Mouse (Mus musculus) thymus, postnatal 25 days (tissue): ENCODE results near the gene Tmem135.
A peak's percentile ranks its signal among the peaks of the same experiment; 100 is the strongest.

Experiments used
- DNase-seq: peaks from one replicate; pipeline ENCODE4 v3.0.0; 2022

Gene Tmem135

DNA sequence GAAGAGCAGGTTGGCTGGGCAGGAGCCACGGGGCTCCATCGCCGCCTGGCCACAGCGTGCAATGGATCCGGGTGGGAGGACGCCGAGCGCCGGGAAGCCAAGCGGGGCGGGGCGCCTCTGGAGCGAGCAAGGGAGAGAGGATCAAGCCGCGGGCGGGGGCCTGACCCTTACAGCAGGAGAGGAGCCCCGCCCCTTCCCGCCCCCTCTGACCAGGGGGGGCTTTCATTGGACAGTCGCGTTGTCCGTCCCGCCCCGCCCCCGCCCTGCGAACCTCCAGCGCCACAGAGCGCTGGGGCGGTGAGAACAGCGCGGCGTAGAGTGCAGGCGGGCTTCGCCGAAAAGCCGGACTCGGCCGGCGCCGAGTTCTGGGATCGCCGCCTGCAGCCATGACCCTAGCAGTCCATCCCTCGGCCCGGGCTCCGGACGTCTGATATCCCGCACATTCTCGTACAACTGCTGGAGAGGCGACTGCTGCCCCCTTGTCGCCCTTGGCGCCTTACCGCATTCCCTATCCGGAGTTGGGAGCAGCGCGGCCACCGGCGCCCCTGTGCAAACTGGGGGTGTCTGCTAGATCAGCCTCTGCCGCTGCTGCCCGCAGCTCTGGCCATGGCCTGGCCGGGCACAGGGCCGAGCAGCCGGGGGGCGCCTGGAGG is at the start of gene Tmem135, which contains the start of gene Fzd4:
TSS of gene Tmem135 (minus strand) at position 142 of the 653 bp plus-strand sequence.
TSS of gene Fzd4 (plus strand) at position 275 of the 653 bp plus-strand sequence.
- peak; percentile 73 for DNase-seq

- DNase-seq = no peak
Observed at GRCm38 (mm10) chr7:89450312-89450711, 46.3 kb upstream of the Tmem135 start.

GRCm38 (mm10) chr7:89445137-89445536 is 41.1 kb upstream of the Tmem135 start:
- DNase-seq = no peak

- no peak for DNase-seq
Observed at GRCm38 (mm10) chr7:89442242-89442641, 38.2 kb upstream of the Tmem135 start.

GRCm38 (mm10) chr7:89441291-89441690 is 37.3 kb upstream of the Tmem135 start:
- DNase-seq = no peak

DNA sequence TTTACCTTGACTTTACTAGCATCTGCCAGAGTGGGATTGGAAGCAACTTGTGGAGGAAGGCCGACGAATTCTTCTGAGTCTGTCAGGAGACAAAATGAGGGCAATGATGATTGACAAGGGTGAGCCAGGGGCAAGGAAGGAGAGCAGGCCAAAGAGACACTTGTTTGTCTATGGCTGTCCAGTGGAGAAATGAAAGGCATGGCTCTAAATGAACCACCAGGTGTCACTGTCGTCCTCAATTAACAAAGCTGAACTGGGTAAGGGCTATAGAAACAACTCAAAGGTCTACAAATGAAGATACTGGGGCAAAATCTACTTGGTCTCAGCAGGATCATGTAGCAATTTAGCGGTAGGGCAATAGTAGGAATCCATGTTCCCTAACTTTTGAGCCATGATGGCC is 33.6 kb upstream of the Tmem135 start:
- no peak for DNase-seq

GRCm38 (mm10) chr7:89436404-89436803 is 32.4 kb upstream of the Tmem135 start:
- DNase-seq = no peak

DNA sequence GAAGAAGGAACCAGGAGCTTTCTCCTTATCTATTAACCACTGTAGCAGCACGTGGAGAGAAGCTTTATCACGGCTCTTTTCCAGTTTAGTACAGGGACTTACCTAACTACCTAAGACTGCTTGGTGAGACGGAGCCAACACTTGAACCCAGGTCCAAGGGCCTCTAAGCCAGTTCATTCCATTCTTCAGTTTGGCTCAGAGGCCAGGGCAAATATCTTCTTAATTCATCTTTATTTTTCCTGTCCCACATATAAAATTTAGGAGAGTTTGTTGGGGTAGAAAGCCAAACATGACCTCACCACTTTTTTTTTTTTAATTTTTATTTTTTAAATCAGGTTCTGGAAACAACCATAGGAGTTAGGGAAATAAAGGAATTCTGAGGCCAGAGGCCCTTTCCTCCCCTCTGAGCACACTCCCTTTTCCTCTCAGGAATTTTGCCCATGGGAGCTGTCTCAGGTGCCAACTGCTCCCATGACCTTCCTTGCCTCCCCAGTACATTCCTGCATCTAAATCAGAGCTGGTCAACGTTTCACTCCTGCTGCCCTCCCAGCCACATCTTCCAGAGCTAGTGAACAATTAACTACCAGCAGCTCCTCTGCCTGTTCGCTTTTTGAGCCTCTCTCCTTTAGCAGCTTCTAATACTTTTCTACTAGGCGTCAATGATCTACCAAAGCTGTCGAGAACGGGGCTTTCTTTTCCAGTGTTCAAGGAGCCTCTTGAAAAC is 30.0 kb upstream of the Tmem135 start:
- DNase-seq = no peak

- DNase-seq = no peak
Observed at GRCm38 (mm10) chr7:89433193-89433892, 29.3 kb upstream of the Tmem135 start.

GRCm38 (mm10) chr7:89431185-89431584 is 27.2 kb upstream of the Tmem135 start:
- no peak for DNase-seq

- no peak for DNase-seq
Observed at GRCm38 (mm10) chr7:89429326-89429725, 25.3 kb upstream of the Tmem135 start.

GRCm38 (mm10) chr7:89428804-89429203 is 24.8 kb upstream of the Tmem135 start:
- DNase-seq = no peak

GRCm38 (mm10) chr7:89427101-89427500 is 23.1 kb upstream of the Tmem135 start:
- DNase-seq = no peak

DNA sequence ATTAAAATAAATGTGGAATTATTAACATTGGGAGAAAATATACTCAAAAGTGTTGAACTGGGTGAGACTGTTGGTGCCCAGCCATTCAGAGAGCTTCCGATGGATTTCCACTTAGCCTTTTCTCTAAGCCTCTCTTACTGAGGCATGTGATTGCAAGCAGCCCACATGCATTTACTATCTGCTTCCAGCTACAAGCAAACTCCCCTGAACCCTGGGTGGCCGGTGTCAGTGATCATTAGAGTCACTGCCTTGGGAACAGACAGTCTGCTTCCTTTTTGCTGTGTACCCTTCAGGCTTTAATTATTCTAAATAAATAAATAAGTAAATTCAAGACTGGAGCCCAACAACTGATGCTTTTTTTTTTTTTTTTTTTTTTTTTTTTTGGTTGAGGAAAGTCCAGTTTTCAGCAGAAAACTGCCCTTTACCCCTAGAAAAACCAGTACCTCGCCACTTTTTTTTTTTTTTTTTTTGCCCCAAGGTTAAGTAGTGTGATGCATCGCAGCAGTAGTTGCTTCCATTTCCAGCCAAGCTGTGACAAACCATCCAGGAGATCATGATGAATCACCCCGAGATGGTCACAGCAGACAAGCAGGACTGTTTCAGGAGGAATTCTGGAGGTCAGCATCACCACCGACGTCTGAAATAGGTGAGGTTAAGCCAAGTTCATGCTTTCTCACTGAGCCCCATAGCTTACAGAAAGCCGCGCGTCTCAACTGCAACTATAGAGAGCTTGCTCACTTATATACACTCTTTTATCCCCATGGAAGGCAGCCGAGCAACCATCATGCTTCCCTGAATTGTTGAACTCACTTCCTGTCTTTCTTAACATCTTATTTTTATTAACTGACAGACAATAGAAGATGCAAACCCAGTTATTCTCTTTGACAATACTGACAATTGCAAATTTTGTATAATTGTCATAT is 22.0 kb upstream of the Tmem135 start:
- no peak for DNase-seq

DNA sequence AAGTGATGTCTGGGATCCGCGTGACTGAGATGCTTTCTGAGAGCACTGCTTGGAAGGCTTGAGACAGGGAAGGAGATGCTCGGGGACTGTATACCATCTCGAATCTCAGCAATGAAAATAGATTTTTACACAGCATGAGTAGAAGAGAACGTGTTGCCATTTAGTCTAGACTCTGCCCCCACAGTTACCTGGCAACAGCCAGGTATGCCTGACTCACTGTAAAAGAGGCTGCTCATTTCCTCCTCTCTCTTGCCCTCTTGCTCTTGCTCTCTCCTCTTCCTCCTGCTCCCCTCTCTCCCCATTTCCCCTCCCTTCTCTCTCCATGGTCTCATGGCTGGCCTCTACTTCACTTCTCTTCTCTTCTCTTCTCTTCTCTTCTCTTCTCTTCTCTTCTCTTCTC is 20.6 kb upstream of the Tmem135 start:
- DNase-seq = no peak

DNA sequence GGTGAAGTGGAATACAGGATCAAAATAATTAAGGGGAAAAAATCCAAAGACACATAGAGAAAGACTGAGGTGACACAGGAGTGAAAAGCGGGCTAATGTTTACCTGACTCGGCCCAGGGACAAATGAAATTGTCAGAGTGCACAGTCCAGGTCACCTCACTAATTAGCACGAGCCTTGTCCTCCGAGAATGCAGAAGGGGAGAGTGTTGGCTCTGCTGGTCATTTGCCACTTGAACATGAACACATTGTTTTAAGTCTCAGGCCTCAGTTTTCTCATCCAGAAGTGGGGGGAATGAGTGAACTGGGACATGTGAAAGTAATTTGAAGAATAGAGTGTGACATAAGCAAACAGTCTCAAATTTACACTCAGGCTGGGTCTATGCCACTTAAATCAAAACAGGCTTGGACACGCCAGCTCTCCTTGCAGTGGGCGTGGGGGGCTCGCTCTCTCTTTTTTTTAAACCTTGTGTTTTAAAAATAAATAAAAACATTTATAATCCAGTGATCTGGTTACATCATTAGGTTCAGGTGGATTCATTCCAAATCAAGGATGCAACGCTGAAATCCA is 19.8 kb upstream of the Tmem135 start:
- no peak for DNase-seq

GRCm38 (mm10) chr7:89423194-89423593 is 19.2 kb upstream of the Tmem135 start:
- no peak for DNase-seq

DNA sequence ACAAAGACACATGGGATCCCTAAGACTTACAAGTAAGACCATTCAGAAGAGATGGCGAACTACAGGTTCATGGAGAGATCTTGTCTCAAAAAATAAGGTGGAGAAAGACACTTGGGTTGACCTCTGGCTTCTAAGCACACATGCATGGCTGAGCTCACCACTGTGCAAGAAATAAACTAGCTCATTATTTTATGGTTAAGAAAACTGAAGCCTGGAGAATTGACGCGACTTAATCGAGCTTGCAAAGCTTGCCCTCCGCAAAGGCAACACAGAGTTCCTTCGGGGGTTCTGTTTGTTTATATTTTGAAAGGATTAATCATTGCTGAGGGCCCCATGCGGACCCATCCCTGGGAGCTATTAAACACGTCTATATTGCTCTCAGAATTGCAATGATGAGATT is 18.6 kb upstream of the Tmem135 start:
- no peak for DNase-seq

DNA sequence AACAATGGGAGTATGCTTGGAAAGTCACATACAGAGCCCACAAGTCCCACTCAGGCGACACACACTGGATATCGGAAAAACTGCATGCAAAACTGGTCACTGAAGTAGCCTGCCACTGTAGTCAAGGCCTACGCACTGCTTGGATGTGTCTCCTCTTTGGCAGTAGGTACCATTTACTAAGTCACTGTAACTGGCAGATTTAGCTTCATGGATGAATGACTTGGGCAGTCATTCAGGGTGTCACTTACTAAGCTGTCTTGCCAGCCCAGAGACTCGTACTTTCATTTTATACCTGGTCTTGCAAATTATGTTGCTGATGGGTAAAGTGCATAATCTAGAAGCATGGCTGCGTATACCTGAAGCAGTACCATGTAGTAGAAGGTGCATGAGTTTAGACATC is 17.3 kb upstream of the Tmem135 start:
- DNase-seq = no peak

- no peak for DNase-seq
Observed at GRCm38 (mm10) chr7:89418917-89419679, 15.1 kb upstream of the Tmem135 start.

GRCm38 (mm10) chr7:89418127-89418653 is 14.2 kb upstream of the Tmem135 start:
- no peak for DNase-seq
